Mouse (Mus musculus): Measurements from ENCODE around the gene Nfia.

- TF ChIP-seq CTCF (IDR thresholded peaks at IDR 0.05; ENCODE audit: low read depth) (no peak), EP300 (IDR thresholded peaks at IDR 0.05; ENCODE audit: low read depth) (no peak)
Observed at GRCm38 (mm10) chr4:97852626-97853025, 80.1 kb downstream of the Nfia start.
